Mouse (Mus musculus): ENCODE results near the gene Ube2g2.

Ube2g2 gene

DNA sequence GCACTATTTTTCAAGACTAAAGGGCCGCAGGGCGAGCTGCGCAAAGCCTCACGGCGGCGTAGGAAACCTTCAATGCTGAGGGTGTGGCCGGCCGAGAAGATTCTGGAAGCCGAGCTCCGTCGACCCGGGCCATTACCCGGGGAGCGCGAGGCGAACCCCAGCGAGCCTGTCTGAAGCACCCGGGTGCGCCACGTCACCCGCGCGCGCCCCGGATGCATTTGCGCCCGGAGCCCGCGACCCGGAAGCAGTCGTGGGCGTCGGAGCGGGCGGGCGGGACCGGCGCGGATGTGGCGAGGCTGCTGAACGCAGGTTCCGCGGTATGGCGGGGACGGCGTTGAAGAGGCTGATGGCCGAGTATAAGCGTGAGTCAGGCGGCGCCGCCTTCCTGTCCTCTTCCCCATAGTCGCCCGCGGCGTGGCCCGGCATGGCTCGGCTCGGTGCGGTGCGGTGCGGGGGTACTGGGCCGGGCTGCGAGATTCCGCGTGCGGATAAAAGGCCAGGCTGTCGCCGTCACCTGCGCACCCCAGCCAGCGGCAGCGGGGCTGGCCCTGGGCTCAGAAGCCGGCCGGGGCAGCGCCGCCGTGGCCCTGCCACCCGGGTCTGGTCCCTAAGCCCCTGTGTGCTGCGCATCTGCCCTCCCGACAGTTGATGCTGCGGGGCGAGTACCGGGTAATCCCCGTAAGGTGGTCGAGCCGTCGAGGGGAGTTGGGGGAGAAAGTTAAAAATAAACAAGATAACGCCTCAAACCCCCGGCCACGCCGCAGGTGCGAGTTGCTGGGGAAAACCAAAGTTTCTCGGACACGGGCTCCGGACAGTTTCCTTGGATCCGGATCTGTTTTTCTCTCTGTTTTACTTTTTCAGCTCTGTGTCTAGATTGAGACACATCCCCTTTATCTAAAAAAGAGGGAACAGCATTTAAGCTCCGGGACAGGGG, at the start of gene Ube2g2:
Gene Ube2g2 (plus strand): TSS at position 221 of the 934 bp plus-strand sequence.
- DNase-seq (ENCODE audit: low read depth in 1 of 2, low spot score in 2 of 2) = peak; percentile 68 to 87

DNA sequence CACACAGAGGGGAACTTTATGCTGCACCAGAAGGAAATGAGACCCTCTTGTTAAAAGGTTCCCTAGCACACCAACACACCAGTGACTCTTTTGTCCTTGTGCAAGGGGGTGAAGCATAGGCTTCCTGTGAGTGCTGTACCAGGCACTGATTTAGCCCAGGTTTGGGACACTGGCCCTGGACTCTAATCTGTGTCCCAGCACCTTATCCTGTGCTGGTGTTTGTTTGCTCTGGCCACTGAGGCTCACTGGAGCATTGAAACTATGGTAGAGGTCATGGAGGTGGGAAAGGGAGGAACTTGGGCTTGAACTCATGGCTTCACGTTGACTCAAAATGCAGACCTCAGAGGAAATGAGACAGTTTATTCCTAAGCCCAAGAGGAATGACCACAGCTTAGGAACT, 48.9 kb upstream of the Ube2g2 start:
- no peak for DNase-seq (ENCODE audit: low read depth in 1 of 2, low spot score in 2 of 2)

DNA sequence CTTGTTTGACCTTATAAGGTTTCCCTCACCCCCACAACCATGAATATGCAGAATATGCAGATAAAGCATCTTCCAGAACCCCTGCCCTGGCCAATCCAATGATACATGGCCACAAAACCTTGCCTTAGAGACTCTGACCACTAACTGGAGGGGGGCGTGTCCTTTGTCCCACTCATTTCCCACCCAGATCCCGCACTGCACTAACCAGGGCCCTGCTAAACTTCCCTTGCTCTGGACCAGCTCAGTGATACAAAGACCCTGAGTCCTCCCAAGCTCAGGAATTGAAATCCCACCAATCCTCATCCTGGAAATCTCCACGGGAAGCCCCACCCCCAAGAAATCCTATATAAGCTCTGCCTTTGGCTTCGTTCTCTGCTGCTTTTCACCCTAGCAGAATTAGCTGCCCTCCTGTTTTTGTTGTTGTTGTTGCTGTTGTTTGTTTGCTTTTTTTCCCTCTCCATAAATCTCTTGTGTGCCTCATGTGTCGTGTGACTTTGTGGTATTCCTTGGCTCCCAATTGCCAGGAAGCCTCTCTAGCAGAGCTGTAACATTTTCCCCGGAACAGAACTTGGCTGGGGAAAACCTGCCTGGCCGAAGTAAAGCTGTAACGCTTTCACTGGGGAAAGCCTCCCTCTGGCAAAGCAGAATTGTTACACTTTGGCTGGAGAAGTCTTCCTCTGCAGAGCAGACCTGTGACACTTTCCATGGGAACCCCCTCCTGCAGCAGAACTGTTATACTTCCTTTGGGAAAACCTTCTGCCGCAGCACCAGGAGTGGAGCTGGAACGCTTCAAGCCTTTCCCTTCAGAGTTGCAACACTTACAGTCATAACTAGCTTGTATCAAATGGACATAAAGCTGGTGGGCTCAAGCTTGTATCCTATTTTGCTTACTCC, 41.8 kb upstream of the Ube2g2 start:
- DNase-seq (ENCODE audit: low read depth in 1 of 2, low spot score in 2 of 2) = no peak

DNA sequence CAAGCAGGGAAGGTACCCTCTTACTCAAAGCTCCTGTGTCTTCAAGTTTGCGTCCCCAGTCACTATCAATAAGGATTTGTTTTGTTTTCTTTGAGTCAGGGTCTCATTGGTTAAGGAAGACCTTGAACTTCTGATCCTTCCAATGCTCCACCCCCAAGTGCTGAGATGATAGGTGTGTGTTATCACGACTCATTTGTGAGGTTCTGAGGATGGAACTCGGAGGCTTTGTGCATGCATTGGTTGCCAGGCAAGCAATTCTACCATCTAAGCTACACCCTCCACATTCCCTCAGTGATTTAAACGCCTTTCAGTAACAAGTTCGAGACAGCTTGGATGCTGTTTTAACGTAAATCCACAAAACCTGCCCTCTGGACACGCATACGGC, 41.1 kb upstream of the Ube2g2 start:
- DNase-seq (ENCODE audit: low read depth in 1 of 2, low spot score in 2 of 2) = no peak

DNA sequence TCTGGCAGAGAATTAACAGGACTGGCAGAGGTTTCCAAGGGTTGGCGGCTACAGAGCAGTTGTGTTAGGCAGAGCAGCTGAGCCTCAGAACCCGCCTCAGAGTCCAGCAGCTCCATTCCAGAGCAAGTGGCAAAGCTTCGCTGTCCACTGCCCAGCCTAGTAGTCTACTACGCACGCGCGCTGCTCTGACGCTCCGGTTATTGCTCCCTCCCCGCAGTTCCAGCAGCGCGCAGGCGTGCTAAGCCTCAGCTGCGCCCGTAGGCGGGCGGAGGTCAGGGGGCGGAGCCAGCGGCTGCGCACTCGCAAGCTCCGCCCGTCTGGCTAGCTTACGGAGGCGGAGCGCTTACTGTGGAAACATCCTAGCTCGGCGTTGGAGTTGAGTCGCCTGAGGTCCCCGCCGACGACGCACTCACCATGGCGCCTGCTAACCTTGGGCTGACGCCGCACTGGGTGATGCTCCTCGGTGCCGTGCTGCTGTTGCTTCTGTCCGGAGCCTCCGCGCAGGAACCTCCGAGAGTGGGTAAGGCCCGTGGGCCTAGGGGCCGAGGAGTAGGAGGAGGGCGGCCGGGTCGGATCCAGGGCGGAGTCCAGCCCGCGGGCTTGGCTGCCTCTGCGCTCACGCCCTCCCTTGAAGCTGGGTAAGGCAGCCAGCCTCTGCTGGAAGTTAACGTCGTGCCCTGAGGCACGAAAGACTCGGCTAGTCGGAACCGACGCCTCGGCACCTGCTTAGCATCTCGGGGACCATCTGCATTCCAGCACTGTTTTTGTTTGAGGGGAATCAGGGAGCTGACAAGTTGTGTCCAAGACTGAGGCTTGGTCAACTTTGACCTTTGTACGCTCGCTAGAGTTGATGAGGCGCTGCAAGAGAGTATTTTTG, 40.4 kb upstream of the Ube2g2 start, which contains the start of gene Pttg1ip:
Gene Pttg1ip (plus strand): TSS at position 313 of the 877 bp plus-strand sequence.
- DNase-seq (ENCODE audit: low read depth in 1 of 2, low spot score in 2 of 2) = peak; percentile 87 to 91

DNA sequence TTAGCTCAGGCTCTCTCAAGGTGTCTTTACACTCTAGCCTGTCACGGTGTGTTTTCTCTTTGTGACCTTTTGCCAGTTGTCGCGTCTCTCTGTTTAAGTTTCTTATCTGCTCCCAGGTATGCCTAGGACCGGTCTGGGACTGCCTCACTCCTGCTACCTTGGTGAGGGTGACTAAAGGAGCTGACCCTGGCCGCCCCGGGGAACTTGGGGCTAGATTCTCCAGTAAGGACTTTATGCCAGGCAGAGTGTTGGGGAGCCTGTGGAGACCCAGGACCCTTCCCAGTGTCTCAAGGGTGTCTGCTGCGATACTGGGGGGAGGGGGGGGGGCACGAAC, 39.8 kb upstream of the Ube2g2 start:
- no peak for DNase-seq (ENCODE audit: low read depth in 1 of 2, low spot score in 2 of 2)

DNA sequence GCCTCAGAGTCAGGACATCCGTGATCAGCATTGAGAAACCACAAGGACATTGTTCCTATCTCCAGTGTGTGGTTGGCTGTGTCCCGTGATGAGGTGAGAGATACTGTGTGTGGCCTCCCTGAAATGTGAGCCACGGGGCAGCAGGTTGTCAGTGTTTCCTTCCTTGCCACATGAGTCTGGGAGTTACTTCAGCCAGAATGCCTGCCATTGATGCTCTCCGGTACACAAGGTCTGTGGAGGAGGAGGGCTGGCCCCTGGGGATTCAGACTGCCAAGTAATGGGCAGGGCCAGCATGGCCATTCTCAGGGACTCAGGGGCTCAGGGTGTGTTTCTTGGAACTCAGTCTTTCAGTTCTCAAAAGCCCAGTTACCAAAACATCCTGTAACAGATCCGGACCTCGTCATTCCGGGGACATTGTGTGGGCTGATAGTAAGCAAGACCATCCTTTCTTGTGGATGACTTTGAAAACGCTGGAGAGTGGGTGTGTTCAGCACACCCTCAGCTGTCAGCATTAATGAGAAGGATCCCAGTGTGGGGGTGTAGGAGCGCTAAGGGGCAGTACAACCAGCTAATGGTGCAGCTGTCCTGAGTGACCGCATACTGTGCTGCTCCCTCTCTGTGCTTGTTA, 38.2 kb upstream of the Ube2g2 start:
- DNase-seq (ENCODE audit: low read depth in 1 of 2, low spot score in 2 of 2) = no peak

DNA sequence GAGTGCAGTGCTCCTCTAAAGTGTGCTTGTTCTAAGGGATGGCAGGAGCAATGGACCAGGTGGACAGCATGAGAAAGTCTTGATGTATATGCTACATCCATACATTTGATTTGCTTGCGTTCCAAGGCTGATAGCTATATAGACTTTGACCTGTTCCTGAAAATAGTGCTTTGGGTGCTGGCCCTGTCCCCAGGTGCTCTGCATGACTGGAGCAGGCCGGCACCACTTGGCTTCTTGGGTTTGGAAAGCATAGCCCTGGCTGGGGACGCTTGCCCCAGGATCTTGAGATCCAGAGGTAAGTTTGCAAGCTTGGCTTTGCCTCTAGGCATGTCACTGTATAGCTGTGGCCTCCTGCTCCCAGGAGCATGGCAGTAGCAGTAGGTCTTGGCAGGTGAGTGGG, 35.4 kb upstream of the Ube2g2 start:
- DNase-seq (ENCODE audit: low read depth in 1 of 2, low spot score in 2 of 2) = no peak

DNA sequence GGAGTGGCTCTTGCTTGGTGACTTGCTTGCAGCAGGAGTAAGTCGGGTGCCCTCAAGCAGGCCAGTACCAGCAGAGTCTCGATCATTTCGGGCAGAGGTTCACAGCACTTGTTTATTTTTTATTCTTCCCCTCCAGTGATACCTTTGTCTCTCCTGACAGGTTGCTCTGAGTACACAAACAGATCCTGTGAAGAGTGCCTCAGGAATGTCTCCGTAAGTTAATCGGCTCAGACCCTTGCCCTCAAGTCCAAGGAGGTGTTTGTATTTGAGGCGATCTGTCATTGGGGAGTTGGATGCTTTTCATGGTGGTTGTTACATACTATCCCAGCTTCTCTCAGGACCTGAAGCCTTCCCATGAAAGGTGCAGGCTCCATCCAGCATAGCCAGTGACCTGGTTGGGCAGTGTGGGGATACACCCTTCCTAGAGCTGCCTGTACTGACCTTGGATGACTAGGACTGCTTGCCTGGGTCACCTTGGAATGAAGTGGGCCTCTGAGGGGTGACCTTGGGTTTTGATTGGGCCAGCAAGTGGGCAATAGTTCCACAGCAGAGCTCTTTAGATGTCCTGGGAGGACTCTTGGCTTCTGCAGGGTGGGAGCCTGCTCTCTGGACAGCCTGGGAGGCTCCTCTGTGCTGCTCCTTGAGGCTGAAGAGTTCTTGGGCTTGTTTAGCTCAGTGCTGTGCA, 34.8 kb upstream of the Ube2g2 start:
- no peak for DNase-seq (ENCODE audit: low read depth in 1 of 2, low spot score in 2 of 2)

DNA sequence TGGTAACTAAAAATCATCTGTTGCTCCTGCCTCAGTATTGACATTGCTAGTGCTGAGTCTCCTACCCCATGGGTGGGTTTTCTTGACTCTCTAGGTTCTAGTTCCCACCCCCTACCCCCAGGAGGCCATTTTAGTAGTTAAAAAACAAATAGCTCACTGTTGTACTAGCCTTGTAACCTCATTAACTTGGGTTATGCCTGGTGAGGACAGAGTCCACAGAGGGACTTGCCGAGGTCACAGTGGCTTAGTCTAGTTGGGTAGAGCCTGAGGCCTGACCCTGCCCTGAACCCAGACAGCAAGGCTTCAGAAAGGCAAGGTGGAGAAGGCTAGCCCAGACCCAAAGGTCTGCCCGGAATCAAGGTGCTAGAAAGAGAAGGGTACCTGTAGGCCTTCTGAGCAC, 34.0 kb upstream of the Ube2g2 start:
- DNase-seq (ENCODE audit: low read depth in 1 of 2, low spot score in 2 of 2) = no peak

DNA sequence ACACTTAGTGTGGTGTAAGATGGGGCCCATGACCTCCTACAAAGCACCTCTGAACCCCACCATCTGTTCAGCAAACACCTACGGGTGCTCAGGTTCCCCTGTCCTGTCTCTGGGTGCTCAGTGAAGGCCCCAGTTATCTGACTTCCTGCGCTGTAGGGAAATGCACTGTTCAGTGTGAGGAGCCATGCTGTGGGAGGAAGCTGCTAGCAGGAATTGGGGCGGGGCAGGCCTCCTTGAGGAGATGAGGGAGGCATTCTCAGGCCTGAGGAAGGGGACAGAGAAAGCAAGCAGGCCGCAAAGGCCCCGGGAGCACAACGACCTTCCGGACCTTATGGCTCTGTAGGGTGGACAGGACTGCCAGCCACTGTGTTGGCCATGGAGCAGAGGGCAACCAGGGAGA, 33.0 kb upstream of the Ube2g2 start:
- no peak for DNase-seq (ENCODE audit: low read depth in 1 of 2, low spot score in 2 of 2)

DNA sequence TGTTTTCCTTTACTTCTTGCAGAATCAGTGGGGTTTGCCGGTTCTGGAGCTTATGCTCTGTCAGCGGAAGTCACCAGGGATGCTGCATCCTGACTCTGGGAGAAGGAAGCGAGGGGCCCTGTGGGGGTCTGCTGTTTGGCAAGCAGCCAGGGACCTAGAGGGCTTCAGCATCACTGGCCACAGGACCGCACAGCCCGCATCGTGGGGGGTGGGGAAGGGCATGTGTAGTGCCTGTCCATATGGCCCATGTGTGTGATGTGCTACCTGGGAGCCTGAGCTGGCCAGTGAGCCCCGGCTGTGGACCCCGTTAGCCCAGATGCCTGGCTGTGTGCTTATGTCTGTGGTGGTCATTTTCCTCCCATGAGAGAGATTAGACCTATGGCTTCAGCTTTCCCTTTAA, 32.3 kb upstream of the Ube2g2 start:
- DNase-seq (ENCODE audit: low read depth in 1 of 2, low spot score in 2 of 2) = no peak

DNA sequence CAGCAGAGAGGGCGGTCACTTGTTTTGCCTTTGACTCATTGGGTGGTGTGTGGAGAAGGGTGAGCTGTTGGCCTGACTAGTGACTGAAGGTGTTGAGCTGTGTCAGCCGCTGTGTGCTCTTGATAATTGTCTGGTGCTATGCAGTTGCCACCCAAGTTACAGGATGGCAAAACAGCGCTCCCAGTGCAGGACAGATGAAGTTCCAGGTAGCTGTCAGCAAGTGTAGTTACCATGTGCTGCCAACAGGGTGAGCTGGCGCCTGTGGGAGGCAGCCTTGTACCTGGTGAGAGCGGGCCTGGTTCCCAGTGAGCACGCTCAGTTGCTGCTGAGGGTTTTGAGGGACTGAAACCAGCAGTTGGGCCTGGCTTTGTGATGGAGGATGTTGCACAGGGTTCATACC, 31.3 kb upstream of the Ube2g2 start:
- peak in 1 of 2 experiments; percentile 14 for DNase-seq (ENCODE audit: low read depth in 1 of 2, low spot score in 2 of 2)

DNA sequence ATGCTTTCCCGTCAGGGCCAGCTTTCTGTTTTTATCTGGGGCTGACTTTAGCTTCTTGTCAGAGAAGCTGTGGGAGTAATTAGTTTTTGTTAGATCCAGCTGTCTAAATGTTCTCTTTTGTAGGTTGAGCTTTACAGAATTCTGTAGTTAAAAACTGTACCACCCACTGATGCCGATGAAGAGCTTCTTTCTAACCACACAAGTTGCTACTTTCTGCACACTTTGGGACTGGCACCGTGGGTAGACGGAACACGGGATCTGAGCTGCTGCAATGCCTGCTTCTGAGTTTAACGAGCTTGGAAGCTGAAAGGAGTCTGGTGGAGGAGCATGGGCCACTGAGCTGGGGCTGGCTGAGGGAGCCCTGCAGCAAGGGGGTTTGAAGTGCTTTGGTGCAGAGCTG, 30.5 kb upstream of the Ube2g2 start:
- DNase-seq (ENCODE audit: low read depth in 1 of 2, low spot score in 2 of 2) = no peak

DNA sequence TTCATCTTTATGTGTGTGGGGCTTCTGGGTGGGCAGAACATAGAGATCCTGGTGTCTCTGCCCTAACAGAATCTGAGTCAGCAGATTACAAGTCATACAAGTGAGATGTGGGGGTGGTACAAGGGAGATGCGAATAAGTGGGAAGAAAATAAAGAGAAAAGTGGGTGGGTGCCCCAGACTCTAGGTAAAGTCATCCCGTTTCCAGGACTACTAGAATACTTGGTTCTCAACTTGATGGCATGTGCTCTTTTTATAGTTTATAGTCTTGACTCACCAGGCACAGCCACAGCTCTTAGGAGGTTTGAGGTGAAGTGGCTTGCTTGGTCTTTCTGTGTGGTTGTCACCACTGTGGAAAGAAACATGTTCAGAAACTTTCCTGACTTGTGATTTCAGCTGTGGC, 26.0 kb upstream of the Ube2g2 start:
- DNase-seq (ENCODE audit: low read depth in 1 of 2, low spot score in 2 of 2) = no peak

DNA sequence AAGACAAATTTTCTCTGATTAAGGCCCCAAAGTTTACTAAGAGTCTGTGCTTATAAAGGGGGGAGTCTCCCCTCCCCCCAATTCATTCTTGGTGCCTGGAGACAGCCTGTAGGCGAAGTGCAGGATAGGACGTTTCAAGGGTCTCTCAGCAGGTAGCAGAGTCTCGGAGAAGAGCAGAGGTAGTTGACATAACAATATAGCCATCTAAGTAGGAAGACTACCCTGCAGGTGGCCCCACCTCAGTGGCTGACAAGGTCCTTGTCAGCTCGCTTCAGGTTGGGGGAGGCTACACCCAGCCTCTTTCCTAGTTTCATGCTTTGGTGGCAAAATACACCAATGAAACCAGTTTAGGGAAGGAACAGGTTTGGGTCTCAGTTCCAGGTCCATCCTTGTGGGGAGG, 19.1 kb upstream of the Ube2g2 start:
- no peak for DNase-seq (ENCODE audit: low read depth in 1 of 2, low spot score in 2 of 2)

DNA sequence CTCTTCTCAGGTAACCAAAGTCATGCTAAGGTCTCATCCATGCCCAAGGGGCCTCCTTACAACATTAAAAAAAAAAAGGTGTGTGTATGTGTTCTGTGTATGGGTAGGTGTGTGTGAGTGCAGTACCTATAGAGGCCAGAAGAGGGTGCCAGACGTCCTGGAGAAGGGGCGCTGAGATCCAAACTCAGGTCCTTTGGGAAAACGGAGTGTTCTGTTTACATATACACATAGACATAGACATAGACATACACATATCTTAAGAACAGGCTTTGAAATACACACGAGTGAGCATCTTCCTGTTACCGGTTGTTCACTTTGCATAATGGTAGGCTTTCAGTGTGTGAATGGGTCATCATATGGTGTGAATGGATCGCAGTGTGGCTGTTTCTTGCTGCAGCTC, 18.0 kb upstream of the Ube2g2 start:
- no peak for DNase-seq (ENCODE audit: low read depth in 1 of 2, low spot score in 2 of 2)

DNA sequence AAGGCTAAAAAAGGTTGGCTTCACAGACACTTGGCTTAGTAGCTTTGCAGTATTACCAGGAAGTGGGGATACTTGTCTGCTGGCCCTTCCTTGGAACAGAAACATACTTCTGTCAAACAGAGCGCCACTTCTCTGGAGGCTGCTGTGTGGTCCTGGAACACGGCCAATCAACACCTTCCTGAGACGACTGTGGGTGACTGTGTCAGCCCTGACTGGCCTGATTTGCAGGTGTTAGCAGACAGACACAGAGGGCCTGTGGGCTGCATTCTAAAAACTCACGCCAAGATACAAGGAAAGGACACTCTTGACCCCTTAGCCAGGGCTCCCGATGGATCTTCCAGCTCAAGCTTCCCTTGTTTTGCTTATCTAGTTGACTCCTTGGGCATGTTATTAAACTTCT, 17.1 kb upstream of the Ube2g2 start:
- no peak for DNase-seq (ENCODE audit: low read depth in 1 of 2, low spot score in 2 of 2)

DNA sequence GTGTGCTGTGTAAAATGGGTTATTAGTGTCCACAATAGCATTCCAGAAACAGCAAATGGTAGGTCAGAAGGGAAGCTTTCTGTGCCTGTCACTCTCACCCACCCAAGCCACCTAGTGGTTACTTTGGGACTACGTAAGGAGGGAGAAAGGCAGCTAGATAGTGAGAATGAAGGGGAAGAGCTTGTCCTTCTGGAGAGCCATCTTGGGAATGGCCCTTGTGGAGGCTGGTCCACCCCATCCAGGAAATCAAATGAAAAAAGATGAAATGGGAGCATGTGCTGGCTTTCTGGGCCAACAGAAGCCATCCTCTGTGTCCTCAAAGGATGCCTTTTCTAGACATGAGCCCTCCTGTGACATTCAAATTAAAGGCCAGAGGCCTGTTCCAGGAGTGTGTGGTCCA, 16.7 kb upstream of the Ube2g2 start:
- no peak for DNase-seq (ENCODE audit: low read depth in 1 of 2, low spot score in 2 of 2)

All from monocyte, adult 2 months (primary cell).